Mouse (Mus musculus): Measurements from ENCODE around the gene Cckbr. TPM values are rescaled to one million over a fixed set of nuclear protein-coding genes. Genes with fewer than 3 reads are reported as not detected.

The Cckbr gene
- polyA plus RNA-seq, 1 experiment from 2014 or later, result 0.06 TPM

DNA sequence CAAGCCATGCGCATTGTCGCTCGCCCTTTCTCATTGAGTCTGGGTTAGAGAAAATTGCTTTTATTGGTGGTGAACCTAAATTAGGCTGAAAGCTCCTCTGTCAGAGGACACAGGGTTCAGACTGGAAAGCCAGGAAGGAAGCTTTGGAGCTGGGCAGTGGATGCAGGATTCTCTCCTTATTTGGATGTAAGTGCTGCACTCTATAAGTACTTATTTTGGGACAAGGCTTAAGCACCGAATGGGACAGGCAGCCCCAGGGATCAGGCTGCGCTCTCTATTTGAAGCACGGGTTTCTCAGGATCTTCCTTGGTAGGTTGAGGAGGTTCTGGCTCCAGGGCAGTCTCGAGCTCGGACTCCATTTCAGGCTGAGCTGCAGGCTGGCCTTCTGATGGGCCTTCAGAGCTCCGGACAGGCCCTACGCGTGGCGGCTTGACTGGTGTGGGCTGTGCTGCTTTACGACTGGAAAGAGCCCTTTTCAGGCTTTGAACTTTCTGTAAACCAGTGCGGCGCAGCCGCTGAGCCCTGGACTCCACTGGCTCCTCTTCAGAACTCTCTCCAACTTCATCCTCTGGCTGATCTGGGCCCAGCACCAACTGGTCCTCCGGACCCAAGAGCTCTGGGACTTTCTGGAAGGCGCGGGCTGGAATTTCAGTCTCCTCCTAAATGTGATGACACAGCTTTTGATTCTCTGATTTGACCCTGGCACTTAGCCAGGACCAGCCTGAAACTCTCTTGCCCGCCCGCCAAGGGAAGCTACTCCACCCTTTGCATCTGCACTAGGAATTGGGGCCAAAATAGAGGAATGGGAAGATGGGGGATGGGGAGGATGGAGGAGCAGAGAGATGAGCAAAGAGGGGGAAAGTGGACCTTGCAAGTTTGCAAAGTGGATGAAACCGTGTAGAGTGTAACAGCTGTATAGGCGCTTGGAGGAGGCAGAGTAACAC lies 55.3 kb downstream of the Cckbr start:
- Histone ChIP-seq H3K36me3 (ENCODE audit: insufficient read depth, low read length) (no peaks in the 10 kb centered on the region), H3K9me3 (ENCODE audit: low read length) (no peaks in the 10 kb centered on the region), H3K27me3 (replicated peaks; ENCODE audit: insufficient read depth, low read length) (no peaks in the 10 kb centered on the region), H3K4me3 (ENCODE audit: low read depth, low read length) (peak overlapping the region; percentile 58), H3K27ac (ENCODE audit: low read length) (peak overlapping the region; percentile 93), H3K9ac (replicated peaks; ENCODE audit: low read depth) (peak overlapping the region; percentile 68), H3K4me2 (replicated peaks; ENCODE audit: low read depth, low read length) (peak overlapping the region; percentile 79), H3K4me1 (ENCODE audit: insufficient read depth, low read depth, low read length) (peaks cover 7% of the 10 kb centered on the region; the same call in 1 of the 2 replicates)
- 45% methylated on average over 23 of the region's 23 CpGs for WGBS
- DNase-seq (ENCODE audit: low spot score) (peak; percentile 67), ATAC-seq (0 out of 2 replicates have a peak, but pooled peaks have one; percentile 2)
- no peak for TF ChIP-seq CTCF (IDR thresholded peaks at IDR 0.05)
- peak; percentile 48; the same call in 1 of the 2 replicates for TF ChIP-seq EP300 (IDR thresholded peaks at IDR 0.05)

DNA sequence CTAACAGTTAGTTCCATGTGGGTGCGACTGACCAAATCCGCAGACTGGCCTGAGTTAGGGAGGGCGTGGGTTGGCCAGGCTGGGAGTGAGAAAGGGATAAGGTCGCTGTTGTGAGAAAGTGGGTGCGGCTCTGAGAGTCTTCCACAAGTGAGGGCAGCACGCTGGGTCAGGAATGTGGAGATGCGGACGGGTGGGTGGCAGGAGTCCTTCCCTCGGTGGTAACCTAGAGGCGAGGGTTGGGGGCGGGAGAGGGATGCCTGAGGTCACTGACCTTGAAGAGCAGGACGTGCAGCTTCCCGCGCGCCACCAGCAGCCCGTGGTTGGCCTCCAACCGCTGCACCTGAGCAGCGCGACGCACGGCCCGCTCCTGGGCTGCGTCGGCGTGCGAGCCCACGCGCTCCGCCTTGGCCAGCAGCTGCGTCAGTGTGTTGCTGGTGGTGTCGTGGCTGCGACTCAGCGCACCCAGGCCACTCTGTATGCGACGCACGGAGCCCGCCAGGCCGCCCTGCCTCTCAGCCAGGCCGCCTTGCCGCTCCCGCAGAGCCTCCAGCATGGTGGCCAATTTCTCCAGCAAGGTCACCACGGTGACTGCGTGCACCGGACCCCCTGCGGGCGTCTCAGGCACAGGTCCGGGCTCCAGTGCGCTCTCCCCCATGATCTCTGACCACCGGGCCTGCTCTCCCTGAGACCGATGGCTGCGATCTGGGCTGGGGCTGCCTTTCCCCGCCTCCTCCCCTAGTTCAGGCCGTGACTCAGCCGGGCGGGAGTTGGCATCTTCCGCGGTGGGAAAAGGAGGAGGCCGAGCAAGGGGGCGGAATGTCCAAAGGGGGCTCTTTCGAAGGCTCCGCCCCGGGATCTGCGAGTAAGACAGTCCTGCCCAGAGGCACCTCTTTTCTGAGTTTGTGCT lies 56.2 kb downstream of the Cckbr start, which contains the start of gene Cavin3:
Gene Cavin3 (minus strand): TSS at position 796 of the 907 bp plus-strand sequence.
- Histone ChIP-seq H3K9ac (replicated peaks; ENCODE audit: low read depth) (peak within 1 kb of the TSS; percentile 68), H3K4me2 (replicated peaks; ENCODE audit: low read depth, low read length) (peak within 1 kb of the TSS; percentile 79), H3K4me3 (ENCODE audit: low read depth, low read length) (peak within 1 kb of the TSS; percentile 58), H3K36me3 (ENCODE audit: insufficient read depth, low read length) (no peaks in the 10 kb centered on the region), H3K9me3 (ENCODE audit: low read length) (no peaks in the 10 kb centered on the region), H3K27me3 (replicated peaks; ENCODE audit: insufficient read depth, low read length) (no peaks in the 10 kb centered on the region), H3K4me1 (ENCODE audit: insufficient read depth, low read depth, low read length) (peaks cover 7% of the 10 kb centered on the region; the same call in 1 of the 2 replicates), H3K27ac (ENCODE audit: low read length) (peak within 1 kb of the TSS; percentile 93)
- ATAC-seq (peak; percentile 92), DNase-seq (ENCODE audit: low spot score) (peak; percentile 93)
- 3% methylated on average over 49 of the region's 63 CpGs for WGBS
- no peak for TF ChIP-seq CTCF (IDR thresholded peaks at IDR 0.05)
- no peak for TF ChIP-seq EP300 (IDR thresholded peaks at IDR 0.05)

DNA sequence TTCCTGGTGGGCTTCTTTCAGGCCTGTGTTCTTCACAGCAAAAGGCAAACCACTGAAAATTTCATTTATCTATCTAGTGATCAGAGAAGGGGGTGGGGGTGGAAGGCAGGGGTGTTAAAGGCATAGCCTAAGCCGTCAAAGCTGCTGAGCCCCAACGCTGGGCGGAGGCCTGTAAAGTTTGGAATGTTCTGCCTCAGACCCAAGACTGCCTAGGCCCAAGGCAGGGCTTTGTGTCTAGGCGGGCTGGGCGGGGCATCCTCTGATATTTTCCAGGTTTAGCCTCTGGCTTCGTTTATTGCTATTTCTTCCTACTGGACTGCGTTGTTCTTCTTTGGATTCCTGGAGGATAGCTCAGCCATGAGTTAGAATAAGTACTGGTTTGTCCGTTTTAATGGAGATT lies 56.9 kb downstream of the Cckbr start:
- peak overlapping the region; percentile 93 for H3K27ac ChIP-seq (ENCODE audit: low read length)
- ATAC-seq, result peak; percentile 74
- TF ChIP-seq EP300 (IDR thresholded peaks at IDR 0.05) (peak; percentile 13; the same call in 1 of the 2 replicates), CTCF (IDR thresholded peaks at IDR 0.05) (no peak)
- H3K9me3 ChIP-seq (ENCODE audit: low read length), result no peaks in the 10 kb centered on the region
- peak overlapping the region; percentile 79 for H3K4me2 ChIP-seq (replicated peaks; ENCODE audit: low read depth, low read length)
- peak; percentile 72 for DNase-seq (ENCODE audit: low spot score)
- no peaks in the 10 kb centered on the region for H3K36me3 ChIP-seq (ENCODE audit: insufficient read depth, low read length)
- peak overlapping the region; percentile 68 for H3K9ac ChIP-seq (replicated peaks; ENCODE audit: low read depth)
- peaks cover 7% of the 10 kb centered on the region; the same call in 1 of the 2 replicates for H3K4me1 ChIP-seq (ENCODE audit: insufficient read depth, low read depth, low read length)
- WGBS, result 36% methylated on average over 8 of the region's 8 CpGs
- peak overlapping the region; percentile 58 for H3K4me3 ChIP-seq (ENCODE audit: low read depth, low read length)
- H3K27me3 ChIP-seq (replicated peaks; ENCODE audit: insufficient read depth, low read length), result no peaks in the 10 kb centered on the region

GRCm38 (mm10) chr7:105485029-105485428 lies 59.5 kb downstream of the Cckbr start:
- Histone ChIP-seq H3K9ac (replicated peaks; ENCODE audit: low read depth) (no peak overlapping the region), H3K4me3 (ENCODE audit: low read depth, low read length) (no peak overlapping the region), H3K4me1 (ENCODE audit: insufficient read depth, low read depth, low read length) (peaks cover 7% of the 10 kb centered on the region; the same call in 1 of the 2 replicates), H3K36me3 (ENCODE audit: insufficient read depth, low read length) (no peaks in the 10 kb centered on the region), H3K9me3 (ENCODE audit: low read length) (no peaks in the 10 kb centered on the region), H3K27ac (ENCODE audit: low read length) (no peak overlapping the region), H3K4me2 (replicated peaks; ENCODE audit: low read depth, low read length) (no peak overlapping the region), H3K27me3 (replicated peaks; ENCODE audit: insufficient read depth, low read length) (no peaks in the 10 kb centered on the region)
- TF ChIP-seq CTCF (IDR thresholded peaks at IDR 0.05), result no peak
- no peak for TF ChIP-seq EP300 (IDR thresholded peaks at IDR 0.05)
- ATAC-seq (no peak), DNase-seq (ENCODE audit: low spot score) (no peak)
- 60% methylated on average over 5 of the region's 5 CpGs for WGBS

DNA sequence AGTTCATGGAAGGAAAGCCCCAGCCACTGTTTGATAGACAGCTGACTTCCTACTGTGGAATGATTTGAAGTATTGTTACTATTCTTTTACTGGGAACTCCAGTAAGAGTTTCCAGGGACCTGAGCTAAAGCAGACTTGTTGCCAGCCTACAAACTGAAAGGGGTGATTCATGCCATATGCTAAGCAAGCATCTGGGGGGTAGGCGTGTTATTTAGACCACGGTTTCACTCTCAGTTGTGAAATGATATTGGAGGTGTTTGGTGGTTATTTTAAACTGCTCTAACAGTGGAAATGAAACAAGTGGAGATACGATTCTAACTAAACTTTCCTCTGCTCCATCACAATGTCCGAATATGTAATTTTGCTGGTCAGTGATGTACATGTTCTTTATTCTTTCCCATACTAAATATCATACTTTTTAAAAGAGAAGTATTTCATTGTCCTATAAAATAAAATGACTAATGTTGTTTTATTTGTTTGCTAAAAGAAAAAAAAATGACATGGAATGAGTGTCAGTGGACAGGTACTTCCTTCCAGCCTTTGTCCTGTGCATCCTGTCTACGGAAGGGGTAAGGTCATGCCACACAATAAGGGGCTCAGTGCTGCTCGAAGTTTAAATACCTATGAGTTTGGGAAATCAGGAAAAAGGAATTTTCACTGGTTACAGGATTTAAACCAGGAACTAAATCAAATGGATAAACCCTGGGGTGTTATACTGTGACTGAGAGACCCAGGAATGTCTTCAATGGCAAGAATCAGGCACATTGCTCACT lies 61.8 kb downstream of the Cckbr start:
- no peak for ATAC-seq
- H3K27ac ChIP-seq (ENCODE audit: low read length), result no peak overlapping the region
- 63% methylated on average over 6 of the region's 6 CpGs for WGBS
- no peak overlapping the region for H3K9ac ChIP-seq (replicated peaks; ENCODE audit: low read depth)
- no peaks in the 10 kb centered on the region for H3K27me3 ChIP-seq (replicated peaks; ENCODE audit: insufficient read depth, low read length)
- TF ChIP-seq CTCF (IDR thresholded peaks at IDR 0.05) (no peak), EP300 (IDR thresholded peaks at IDR 0.05) (no peak)
- H3K4me3 ChIP-seq (ENCODE audit: low read depth, low read length), result no peak overlapping the region
- no peak overlapping the region for H3K4me2 ChIP-seq (replicated peaks; ENCODE audit: low read depth, low read length)
- H3K36me3 ChIP-seq (ENCODE audit: insufficient read depth, low read length), result no peaks in the 10 kb centered on the region
- H3K4me1 ChIP-seq (ENCODE audit: insufficient read depth, low read depth, low read length), result no peaks in the 10 kb centered on the region; the same call in 1 of the 2 replicates
- H3K9me3 ChIP-seq (ENCODE audit: low read length), result no peaks in the 10 kb centered on the region
- no peak for DNase-seq (ENCODE audit: low spot score)

Data from lung, postnatal 0 days (tissue).